Mouse (Mus musculus): Measurements from ENCODE around the gene Aknad1.

GRCm38 (mm10) chr3:108689979-108690378, 49.5 kb upstream of the Aknad1 start:
- TF ChIP-seq CTCF (IDR thresholded peaks at IDR 0.05; ENCODE audit: borderline replicate concordance, insufficient read depth, low read length) (no peak), POLR2A (IDR thresholded peaks at IDR 0.05; ENCODE audit: low read depth, low read length) (no peak)

All from embryonic fibroblast, embryonic 13.5 days (primary cell).